Mouse (Mus musculus) G1E (cell line): ENCODE results near the gene Dhx9.

Experiments
- CTCF ChIP-seq: IDR thresholded peaks from 2 replicates; pipeline ENCODE4 v1.5.1; 2012; ENCODE audit warnings: low read depth, low read length, inconsistent platforms, mixed read lengths
- GATA1 ChIP-seq: IDR thresholded peaks from 2 replicates; pipeline ENCODE4 v1.6.1; 2012; ENCODE audit warnings: borderline replicate concordance, low read length, inconsistent platforms, mixed read lengths
- GATA2 ChIP-seq: IDR thresholded peaks from 2 replicates; pipeline ENCODE4 v1.6.1; 2012; ENCODE audit warnings: low read depth, low read length, inconsistent platforms, borderline replicate concordance
- POLR2AphosphoS5 ChIP-seq: IDR thresholded peaks from 2 replicates; pipeline ENCODE4 v1.6.1; 2012; ENCODE audit warnings: low read depth, low read length, inconsistent platforms; ENCODE audit not compliant: insufficient replicate concordance
- TAL1 ChIP-seq: conservative IDR thresholded peaks from 2 replicates; pipeline ENCODE4 v1.6.1; 2012; ENCODE audit warnings: low read depth, low read length, inconsistent platforms, mixed read lengths

DNA sequence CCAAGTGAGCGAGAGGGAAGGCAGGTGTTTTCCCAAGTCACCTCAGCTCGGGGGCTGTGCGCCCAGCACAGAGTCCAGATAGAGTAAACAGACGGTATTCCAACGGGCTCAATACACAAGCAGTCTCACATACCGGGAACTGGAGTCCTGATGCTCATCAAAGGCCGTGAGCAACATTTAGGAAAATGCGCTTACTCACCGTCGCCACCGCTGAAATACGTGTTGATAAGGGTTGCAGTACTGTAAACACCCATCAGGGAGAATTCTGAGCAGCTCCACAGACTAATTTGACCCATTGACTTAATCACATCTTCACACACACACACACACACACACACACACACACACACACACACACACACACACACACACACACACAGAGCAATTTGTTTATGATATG lies 63.2 kb downstream of the Dhx9 start:
- TF ChIP-seq CTCF (no peak), POLR2AphosphoS5 (no peak), GATA1 (no peak), TAL1 (no peak), GATA2 (no peak)
